Mouse (Mus musculus) layer of hippocampus, postnatal 10 days (tissue): Measurements from ENCODE around the gene Rpusd3. TPM values are rescaled to one million over a fixed set of nuclear protein-coding genes. Genes with fewer than 3 reads are reported as not detected.

Experiments used
- DNase-seq, 2 experiments: peaks; one replicate each; pipeline ENCODE4 v3.0.0; 2021; ENCODE audit warnings: low spot score in 2 of 2
- microRNA-seq, 2 experiments: library from miRNA; unstranded; fragments of <30 nt; microRNA quantifications; one replicate each; pipeline ENCODE4 v1.2.0; 2021
- total RNA-seq, 2 experiments: library from RNA; stranded (reverse); gene quantifications; 2 replicates each; pipeline ENCODE4 v1.2.3; 2021

Gene Rpusd3
- total RNA-seq, 2 experiments from 2014 or later: 21.3 to 26.9 TPM

GRCm38 (mm10) chr6:113388960-113389359 lies 30.2 kb downstream of the Rpusd3 start, which contains the start of gene Ttll3:
Gene Ttll3 (plus strand): TSS chr6:113389260.
- DNase-seq: no peak

- no peak for DNase-seq
Observed at GRCm38 (mm10) chr6:113386025-113386424, 33.1 kb downstream of the Rpusd3 start.

GRCm38 (mm10) chr6:113385160-113385714 lies 33.9 kb downstream of the Rpusd3 start:
- no peak for DNase-seq

- peak; percentile 45 to 53 for DNase-seq
Observed at GRCm38 (mm10) chr6:113384351-113384927, 34.7 kb downstream of the Rpusd3 start.

GRCm38 (mm10) chr6:113380480-113380879 lies 38.7 kb downstream of the Rpusd3 start:
- no peak for DNase-seq

GRCm38 (mm10) chr6:113379246-113379645 lies 39.9 kb downstream of the Rpusd3 start:
- no peak for DNase-seq

- DNase-seq: peak; percentile 90 to 92
Observed at GRCm38 (mm10) chr6:113377496-113378385, 41.4 kb downstream of the Rpusd3 start, which contains the start of the genes Tada3 and Arpc4. Gene Tada3 (minus strand): TSS chr6:113377883. Gene Arpc4 (plus strand): TSS chr6:113378115.

GRCm38 (mm10) chr6:113377172-113377495 lies 42.0 kb downstream of the Rpusd3 start:
- DNase-seq: no peak

GRCm38 (mm10) chr6:113373491-113373890 lies 45.6 kb downstream of the Rpusd3 start:
- no peak for DNase-seq

GRCm38 (mm10) chr6:113370194-113370929 lies 48.8 kb downstream of the Rpusd3 start:
- no peak for DNase-seq

GRCm38 (mm10) chr6:113368577-113368976 lies 50.6 kb downstream of the Rpusd3 start:
- no peak for DNase-seq

GRCm38 (mm10) chr6:113368124-113368523 lies 51.0 kb downstream of the Rpusd3 start:
- no peak for DNase-seq

GRCm38 (mm10) chr6:113367574-113367973 lies 51.6 kb downstream of the Rpusd3 start:
- no peak for DNase-seq

GRCm38 (mm10) chr6:113366639-113367038 lies 52.5 kb downstream of the Rpusd3 start:
- DNase-seq: no peak

Small RNA genes within 50 kb of the gene (microRNA-seq; reads per million reads assigned to microRNA genes)
- gene Gm24387: 0 reads per million in 2 experiments

Other genes with a start within 250 kb of the Rpusd3 start
- gene Lhfpl4, start 224.0 kb downstream of the Rpusd3 start, total RNA-seq: 10 to 100 TPM; 93.2 to 95.1 TPM
- gene Mtmr14, start 181.5 kb downstream of the Rpusd3 start, total RNA-seq: 10 to 100 TPM; 18.1 to 20.6 TPM
- 1 to 10 TPM; 7.1 to 8.1 TPM for gene Cpne9, start 137.0 kb downstream of the Rpusd3 start, total RNA-seq
- gene Brpf1, start 112.2 kb downstream of the Rpusd3 start, total RNA-seq: 10 to 100 TPM; 28.3 to 28.6 TPM
- 1 to 10 TPM; 6.7 to 8.0 TPM for gene Ogg1, start 92.4 kb downstream of the Rpusd3 start, total RNA-seq
- gene Camk1, start 75.4 kb downstream of the Rpusd3 start, total RNA-seq: 10 to 100 TPM; 59.5 to 64.3 TPM
- 10 to 100 TPM; 51.0 to 58.4 TPM for gene Tada3, start 41.5 kb downstream of the Rpusd3 start, total RNA-seq
- 100 to 1,000 TPM; 324 to 337 TPM for gene Arpc4, start 41.2 kb downstream of the Rpusd3 start, total RNA-seq
- 10 to 100 TPM; 11.2 to 13.2 TPM for gene Ttll3, start 30.1 kb downstream of the Rpusd3 start, total RNA-seq
- gene Cidec, start 16.4 kb upstream of the Rpusd3 start, total RNA-seq: not detected
- 10 to 100 TPM; 42.9 to 44.1 TPM for gene Jagn1, start 23.2 kb upstream of the Rpusd3 start, total RNA-seq
- under 1 TPM; 0.55 to 0.60 TPM for gene Il17re, start 39.1 kb upstream of the Rpusd3 start, total RNA-seq
- gene Il17rc, start 52.1 kb upstream of the Rpusd3 start, total RNA-seq: 1 to 10 TPM; 4.8 to 5.6 TPM
- 10 to 100 TPM; 80.0 to 92.3 TPM for gene Creld1, start 64.0 kb upstream of the Rpusd3 start, total RNA-seq
- 10 to 100 TPM; 36.7 to 39.7 TPM for gene Prrt3, start 82.6 kb upstream of the Rpusd3 start, total RNA-seq
- 10 to 100 TPM; 75.6 to 77.6 TPM for gene Emc3, start 112.3 kb upstream of the Rpusd3 start, total RNA-seq
- gene Fancd2, start 112.3 kb upstream of the Rpusd3 start, total RNA-seq: 1 to 10 TPM; 3.2 to 4.9 TPM
- gene Fancd2os, start 181.4 kb upstream of the Rpusd3 start, total RNA-seq: under 1 TPM in 1 of 2 experiments, not detected in 1; 0.49 TPM
- gene Brk1, start 185.4 kb upstream of the Rpusd3 start, total RNA-seq: 100 to 1,000 TPM; 221 TPM
- gene Vhl, start 204.6 kb upstream of the Rpusd3 start, total RNA-seq: 10 to 100 TPM; 65.8 to 70.5 TPM
- 10 to 100 TPM; 15.0 TPM for gene Irak2, start 219.1 kb upstream of the Rpusd3 start, total RNA-seq